Mouse (Mus musculus) kidney, postnatal 0 days (tissue): Measurements from ENCODE around the gene Bicra. TPM values are rescaled to one million over a fixed set of nuclear protein-coding genes. Genes with fewer than 3 reads are reported as not detected.

Experiments used
- ATAC-seq: fragments of 200-750 bp; cut with Nextera tagmentation; replicated peaks from 2 replicates; pipeline ENCODE4 v1.8.0; 2017; ENCODE audit warnings: low read depth, moderate number of reproducible peaks, moderate TSS enrichment, moderate library complexity; ENCODE audit not compliant: low FRiP score
- DNase-seq: peaks from one replicate; pipeline ENCODE4 v3.0.0-alpha.2; 2016; ENCODE audit warnings: low spot score
- H3K27ac ChIP-seq: fragments of 300-500 bp; sonication (generic); 2 replicates; pipeline ENCODE4 v1.5.1; 2014; ENCODE audit warnings: mild to moderate bottlenecking
- H3K27me3 ChIP-seq: fragments of 300-500 bp; sonication (generic); 2 replicates; pipeline ENCODE4 v1.6.1; 2014; ENCODE audit warnings: low read length, mixed read lengths; ENCODE audit not compliant: insufficient read depth
- H3K36me3 ChIP-seq: fragments of 300-500 bp; sonication (generic); 2 replicates; pipeline ENCODE4 v1.6.1; 2014; ENCODE audit warnings: low read length, mixed read lengths; ENCODE audit not compliant: insufficient read depth
- H3K4me1 ChIP-seq: fragments of 300-500 bp; sonication (generic); replicated peaks from 2 replicates; pipeline ENCODE4 v1.6.1; 2014; ENCODE audit warnings: antibody characterized with exemption, low read length, mixed read lengths; ENCODE audit not compliant: insufficient read depth
- H3K4me2 ChIP-seq: fragments of 300-500 bp; sonication (generic); 2 replicates; pipeline ENCODE4 v1.6.1; 2014; ENCODE audit warnings: mild to moderate bottlenecking, low read length, moderate library complexity, mixed read lengths
- H3K4me3 ChIP-seq: fragments of 300-500 bp; sonication (generic); replicated peaks from 2 replicates; pipeline ENCODE4 v1.5.1; 2014; ENCODE audit warnings: low read depth, low read length
- H3K9ac ChIP-seq: fragments of 300-500 bp; sonication (generic); 2 replicates; pipeline ENCODE4 v1.6.1; 2014; ENCODE audit warnings: low read depth, low read length
- H3K9me3 ChIP-seq: fragments of 300-500 bp; sonication (generic); replicated peaks from 2 replicates; pipeline ENCODE4 v1.6.1; 2016; ENCODE audit warnings: low read length, inconsistent platforms, mixed read lengths
- CTCF ChIP-seq: IDR thresholded peaks from 2 replicates; pipeline ENCODE4 v1.5.1; 2016; ENCODE audit warnings: antibody characterized with exemption, low read depth, mild to moderate bottlenecking, moderate library complexity
- WGBS: fragments of 180-500 bp; shearing (Covaris S2); extraction: QIAGEN DNeasy Blood & Tissue Kit; methylation state at CpG from one replicate; pipeline ENCODE4 v1.1.7; 2014; 5-methylcytosine and 5-hydroxymethylcytosine counted together
- polyA plus RNA-seq: library from polyadenylated mRNA; unstranded; fragments of >200 nt; fragmentation: Nextera tagmentation; extraction: Ambion mirVana; gene quantifications from 2 replicates; pipeline ENCODE4 v1.2.1, GENCODE M21; 2015

The Bicra gene
- polyA plus RNA-seq, 1 experiment from 2014 or later = 3.3 TPM

- no peak overlapping the region for H3K4me2 ChIP-seq
- DNase-seq (no peak), ATAC-seq (no peak)
- H3K27me3 ChIP-seq = no peaks in the 10 kb centered on the region
- no peaks in the 10 kb centered on the region for H3K4me1 ChIP-seq
- TF ChIP-seq CTCF = no peak
- no peak overlapping the region for H3K4me3 ChIP-seq
- peak overlapping the region; percentile 31; the same call in 1 of the 2 replicates for H3K27ac ChIP-seq
- H3K9me3 ChIP-seq = no peaks in the 10 kb centered on the region
- no peak overlapping the region for H3K9ac ChIP-seq
- H3K36me3 ChIP-seq = no peaks in the 10 kb centered on the region
- WGBS = 80% methylated on average over 5 of the region's 5 CpGs
Observed at GRCm38 (mm10) chr7:16019256-16020094, 28.2 kb downstream of the Bicra start.

- Histone ChIP-seq H3K27me3 (no peaks in the 10 kb centered on the region), H3K36me3 (no peaks in the 10 kb centered on the region), H3K4me1 (no peaks in the 10 kb centered on the region), H3K9ac (no peak overlapping the region), H3K27ac (no peak overlapping the region; the same call in 1 of the 2 replicates), H3K4me2 (no peak overlapping the region), H3K4me3 (no peak overlapping the region), H3K9me3 (no peaks in the 10 kb centered on the region)
- no peak for TF ChIP-seq CTCF
- ATAC-seq (no peak), DNase-seq (peak; percentile 47)
- 63% methylated on average over 9 of the region's 9 CpGs for WGBS
Observed at GRCm38 (mm10) chr7:16018016-16018810, 29.5 kb downstream of the Bicra start.

DNA sequence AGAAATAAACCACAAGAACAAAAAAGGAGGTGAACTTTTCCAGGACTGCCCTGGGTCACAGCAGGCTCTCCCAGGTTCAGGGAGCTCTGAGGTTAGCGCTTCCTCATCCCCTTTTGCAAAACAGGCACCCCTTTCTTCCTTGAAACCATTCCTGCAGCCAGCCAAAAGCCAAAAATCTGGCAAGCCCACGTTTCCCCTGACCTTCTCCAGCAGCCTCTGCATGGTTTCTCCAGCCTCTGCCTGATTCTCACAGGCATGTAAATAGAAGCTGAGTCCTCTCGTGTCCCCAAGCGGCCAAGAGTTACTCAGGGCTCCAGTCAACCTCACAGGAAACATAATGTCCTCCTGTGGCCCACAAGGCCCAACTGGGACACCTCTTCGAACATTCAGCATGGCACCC lies 32.3 kb downstream of the Bicra start:
- WGBS = 77% methylated on average over 5 of the region's 5 CpGs
- H3K4me1 ChIP-seq = peaks cover 13% of the 10 kb centered on the region; the same call in 1 of the 2 replicates
- ATAC-seq (no peak), DNase-seq (no peak)
- H3K36me3 ChIP-seq = no peaks in the 10 kb centered on the region
- TF ChIP-seq CTCF = no peak
- no peak overlapping the region for H3K4me3 ChIP-seq
- no peaks in the 10 kb centered on the region for H3K27me3 ChIP-seq
- no peak overlapping the region for H3K4me2 ChIP-seq
- no peaks in the 10 kb centered on the region for H3K9me3 ChIP-seq
- H3K9ac ChIP-seq = no peak overlapping the region
- H3K27ac ChIP-seq = peak overlapping the region; percentile 50

DNA sequence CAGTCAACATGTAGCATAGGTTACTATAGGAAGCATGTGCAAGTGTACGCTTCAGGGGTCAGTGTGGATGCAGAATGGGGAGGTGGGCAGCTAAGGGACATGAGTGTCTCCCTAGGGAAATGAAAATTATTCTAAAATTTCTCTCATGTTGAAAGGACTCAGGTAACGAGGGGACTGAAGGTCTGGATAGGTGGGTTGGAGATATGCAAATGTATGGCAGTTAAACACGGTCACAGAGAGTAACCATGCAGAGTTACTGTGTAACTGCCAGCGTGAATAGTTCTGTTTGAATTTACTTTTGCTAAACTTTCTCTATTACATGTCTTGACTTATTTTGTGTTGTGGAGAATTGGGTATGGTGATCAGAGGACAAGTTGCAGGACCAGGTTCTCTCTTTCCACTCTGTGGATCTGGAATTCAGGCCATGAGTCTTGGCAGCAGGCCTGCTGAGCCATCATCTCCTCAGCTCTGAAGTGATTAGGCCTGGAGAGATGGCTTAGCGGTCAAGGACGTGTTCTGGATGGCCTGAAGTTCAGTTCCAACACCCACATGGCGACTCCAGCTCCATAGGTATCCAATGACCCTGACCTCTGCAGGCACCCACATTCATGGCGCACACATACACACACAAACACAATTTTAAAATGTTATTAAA lies 33.1 kb downstream of the Bicra start:
- H3K4me2 ChIP-seq = no peak overlapping the region
- 66% methylated on average over 8 of the region's 8 CpGs for WGBS
- peak overlapping the region; percentile 50 for H3K27ac ChIP-seq
- H3K4me3 ChIP-seq = no peak overlapping the region
- no peak for TF ChIP-seq CTCF
- DNase-seq (no peak), ATAC-seq (no peak)
- H3K4me1 ChIP-seq = peaks cover 13% of the 10 kb centered on the region; the same call in 1 of the 2 replicates
- no peak overlapping the region for H3K9ac ChIP-seq
- H3K36me3 ChIP-seq = no peaks in the 10 kb centered on the region
- no peaks in the 10 kb centered on the region for H3K9me3 ChIP-seq
- no peaks in the 10 kb centered on the region for H3K27me3 ChIP-seq

- ATAC-seq (no peak), DNase-seq (no peak)
- Histone ChIP-seq H3K4me1 (peaks cover 13% of the 10 kb centered on the region; the same call in 1 of the 2 replicates), H3K4me3 (no peak overlapping the region), H3K27ac (no peak overlapping the region), H3K4me2 (no peak overlapping the region), H3K9ac (no peak overlapping the region), H3K36me3 (no peaks in the 10 kb centered on the region), H3K27me3 (no peaks in the 10 kb centered on the region), H3K9me3 (no peaks in the 10 kb centered on the region)
- no peak for TF ChIP-seq CTCF
- 78% methylated on average over 5 of the region's 5 CpGs for WGBS
Observed at GRCm38 (mm10) chr7:16013722-16014275, 33.9 kb downstream of the Bicra start.
